Mouse (Mus musculus): ENCODE measurements around the gene Mrln.

The Mrln gene

DNA sequence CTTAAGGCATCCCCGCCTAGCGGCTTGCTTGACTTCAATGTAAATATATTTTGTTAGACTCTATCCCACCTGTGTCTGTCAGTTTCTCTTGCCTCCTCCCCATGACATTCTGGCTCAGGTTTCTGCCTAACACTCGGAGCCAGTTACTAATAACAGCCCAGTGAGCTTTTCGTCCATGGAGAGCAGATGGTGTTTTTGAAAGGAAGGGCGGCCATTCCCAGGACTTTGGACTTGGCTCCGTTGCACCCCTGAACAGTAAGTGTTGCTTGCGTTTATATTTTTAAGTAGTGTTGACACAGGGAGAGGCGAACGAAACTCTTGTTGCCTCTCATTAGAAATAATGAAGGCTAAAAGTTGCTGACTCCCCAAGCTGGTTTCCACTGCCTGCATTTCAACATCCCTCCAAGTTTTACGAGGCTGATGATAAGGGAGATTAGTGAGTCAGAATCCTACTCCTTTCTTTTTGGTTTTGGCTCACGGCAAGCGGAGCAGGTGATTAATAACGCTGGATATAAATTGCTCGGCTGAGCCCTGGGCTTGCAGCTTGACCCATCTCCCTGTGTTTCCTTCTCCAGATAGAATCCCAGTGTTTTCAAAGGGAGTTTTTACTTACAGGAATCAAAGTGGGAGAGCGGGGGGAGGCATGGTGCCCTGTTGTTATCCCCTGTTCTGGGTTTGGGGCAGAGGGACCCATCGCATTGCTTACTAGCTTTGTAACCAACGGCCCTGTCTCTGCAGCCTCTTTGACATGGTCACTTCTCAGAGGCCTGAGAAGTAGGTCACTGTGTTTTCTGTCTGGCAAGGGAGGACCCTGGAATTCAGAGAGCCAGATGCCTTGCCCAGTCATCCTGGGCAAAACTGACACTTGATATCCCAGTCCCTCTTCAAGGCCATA, at the start of gene Mrln:
Gene Mrln (plus strand): TSS at position 160 of the 895 bp plus-strand sequence.
- DNase-seq (ENCODE audit: low spot score in 2 of 2) = no peak

GRCm38 (mm10) chr10:70156431-70157165, 47.9 kb upstream of the Mrln start:
- peak; percentile 31 to 37 for DNase-seq (ENCODE audit: low spot score in 2 of 2)

- DNase-seq (ENCODE audit: low spot score in 2 of 2) = no peak
Observed at GRCm38 (mm10) chr10:70159651-70160320, 44.7 kb upstream of the Mrln start.

GRCm38 (mm10) chr10:70160811-70161210, 43.7 kb upstream of the Mrln start:
- no peak for DNase-seq (ENCODE audit: low spot score in 2 of 2)

GRCm38 (mm10) chr10:70161504-70161903, 43.0 kb upstream of the Mrln start:
- DNase-seq (ENCODE audit: low spot score in 2 of 2) = no peak

DNA sequence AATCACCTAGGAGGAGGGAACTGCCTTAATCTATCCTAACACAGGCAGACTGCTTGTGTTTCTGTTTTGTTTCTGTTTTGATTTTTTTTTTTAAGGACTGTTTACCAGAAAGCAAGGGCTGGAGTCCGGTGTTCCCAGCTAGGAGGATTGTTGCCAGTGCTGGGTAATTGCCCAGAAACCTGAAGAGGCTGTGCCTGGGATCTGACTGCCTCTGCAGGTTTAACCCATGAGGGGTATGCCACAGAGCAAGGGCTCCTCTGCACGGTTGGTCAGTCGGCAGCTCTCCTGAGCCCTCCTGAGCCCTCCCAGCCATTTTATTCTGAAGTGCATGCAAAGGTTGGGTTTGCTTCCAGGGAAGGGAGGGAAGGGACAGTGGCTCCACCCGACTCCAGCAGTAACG, 40.8 kb upstream of the Mrln start:
- DNase-seq (ENCODE audit: low spot score in 2 of 2) = no peak

DNA sequence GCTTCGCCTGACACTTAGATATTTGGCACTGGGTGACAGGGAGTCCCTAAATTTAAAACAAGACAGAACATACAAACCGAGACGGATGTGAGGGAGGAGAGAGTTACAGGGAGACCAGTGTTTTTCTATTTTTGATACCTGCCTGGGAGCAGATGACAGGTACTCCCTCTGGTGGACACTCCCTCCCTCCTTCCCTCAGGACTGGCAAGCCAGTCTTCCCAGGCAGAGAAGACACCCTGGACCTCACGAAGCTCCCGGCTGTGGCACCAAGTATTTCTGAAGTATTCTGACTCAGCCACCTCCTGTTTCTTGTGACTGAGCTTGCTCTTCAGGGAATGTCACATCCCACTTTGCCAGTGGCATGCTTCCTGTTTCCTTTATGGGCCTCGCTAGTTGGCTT, 38.6 kb upstream of the Mrln start:
- no peak for DNase-seq (ENCODE audit: low spot score in 2 of 2)

GRCm38 (mm10) chr10:70166427-70166826, 38.0 kb upstream of the Mrln start:
- DNase-seq (ENCODE audit: low spot score in 2 of 2) = no peak

DNA sequence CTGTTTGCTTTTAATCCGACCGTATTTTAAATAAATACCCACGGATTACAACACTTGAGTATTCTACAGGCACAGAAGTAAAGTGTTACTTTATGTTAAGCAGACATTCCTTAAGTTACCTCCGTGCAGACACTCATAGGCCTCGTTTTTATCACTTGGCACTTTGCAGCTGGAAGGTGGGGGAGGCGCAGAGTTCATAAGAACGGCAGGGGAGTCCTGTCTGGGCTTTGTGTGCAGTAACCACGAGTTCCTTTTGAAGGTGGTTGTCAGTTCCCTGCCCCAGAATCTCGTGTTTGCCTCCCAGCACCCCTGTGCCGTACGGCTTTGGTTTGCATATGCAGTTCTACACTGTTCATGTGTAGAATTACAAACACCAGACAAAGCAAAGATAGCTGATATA, 36.8 kb upstream of the Mrln start:
- DNase-seq (ENCODE audit: low spot score in 2 of 2) = no peak

GRCm38 (mm10) chr10:70168396-70168795, 36.1 kb upstream of the Mrln start:
- no peak for DNase-seq (ENCODE audit: low spot score in 2 of 2)

DNA sequence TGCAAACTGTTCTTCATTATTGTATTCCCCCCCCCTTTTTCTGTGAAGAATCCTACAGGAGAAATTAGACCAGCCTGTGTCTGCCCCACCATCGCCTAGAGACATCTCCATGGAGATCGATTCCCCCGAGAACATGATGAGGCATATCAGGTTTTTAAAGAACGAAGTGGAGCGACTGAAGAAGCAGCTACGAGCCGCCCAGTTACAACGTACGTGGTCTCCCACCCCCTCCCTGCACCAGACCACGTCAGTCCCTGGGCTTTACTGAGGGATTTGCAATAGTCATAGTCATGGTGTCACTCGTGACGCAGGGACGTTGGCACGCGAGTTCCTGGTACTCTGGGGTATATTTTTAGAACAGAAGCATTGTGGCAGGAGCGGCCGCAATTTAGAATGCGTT, 35.4 kb upstream of the Mrln start:
- no peak for DNase-seq (ENCODE audit: low spot score in 2 of 2)

DNA sequence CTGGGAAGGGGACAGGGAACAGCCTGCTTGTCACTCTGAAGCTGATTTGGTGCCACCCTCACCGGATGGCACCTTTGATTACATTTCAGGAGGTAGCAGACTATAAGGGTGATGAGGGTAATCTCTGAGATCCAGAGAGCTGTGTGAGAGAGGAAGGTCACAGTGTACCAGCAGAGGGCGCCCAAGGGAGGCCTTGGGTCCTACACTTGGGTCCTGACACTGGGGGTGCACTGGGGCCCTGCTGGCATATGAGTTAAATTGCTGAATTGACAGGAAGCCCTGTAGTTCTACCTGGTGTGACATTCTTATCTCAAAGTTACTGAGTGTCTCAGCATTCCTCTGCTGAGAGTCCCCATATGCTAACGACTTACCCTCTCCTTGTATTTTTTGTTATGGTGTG, 31.1 kb upstream of the Mrln start:
- DNase-seq (ENCODE audit: low spot score in 2 of 2) = peak; percentile 30 to 57

- DNase-seq (ENCODE audit: low spot score in 2 of 2) = no peak
Observed at GRCm38 (mm10) chr10:70174494-70175190, 29.8 kb upstream of the Mrln start.

GRCm38 (mm10) chr10:70180727-70181126, 23.7 kb upstream of the Mrln start:
- no peak for DNase-seq (ENCODE audit: low spot score in 2 of 2)

GRCm38 (mm10) chr10:70181279-70181972, 23.0 kb upstream of the Mrln start:
- DNase-seq (ENCODE audit: low spot score in 2 of 2) = no peak

DNA sequence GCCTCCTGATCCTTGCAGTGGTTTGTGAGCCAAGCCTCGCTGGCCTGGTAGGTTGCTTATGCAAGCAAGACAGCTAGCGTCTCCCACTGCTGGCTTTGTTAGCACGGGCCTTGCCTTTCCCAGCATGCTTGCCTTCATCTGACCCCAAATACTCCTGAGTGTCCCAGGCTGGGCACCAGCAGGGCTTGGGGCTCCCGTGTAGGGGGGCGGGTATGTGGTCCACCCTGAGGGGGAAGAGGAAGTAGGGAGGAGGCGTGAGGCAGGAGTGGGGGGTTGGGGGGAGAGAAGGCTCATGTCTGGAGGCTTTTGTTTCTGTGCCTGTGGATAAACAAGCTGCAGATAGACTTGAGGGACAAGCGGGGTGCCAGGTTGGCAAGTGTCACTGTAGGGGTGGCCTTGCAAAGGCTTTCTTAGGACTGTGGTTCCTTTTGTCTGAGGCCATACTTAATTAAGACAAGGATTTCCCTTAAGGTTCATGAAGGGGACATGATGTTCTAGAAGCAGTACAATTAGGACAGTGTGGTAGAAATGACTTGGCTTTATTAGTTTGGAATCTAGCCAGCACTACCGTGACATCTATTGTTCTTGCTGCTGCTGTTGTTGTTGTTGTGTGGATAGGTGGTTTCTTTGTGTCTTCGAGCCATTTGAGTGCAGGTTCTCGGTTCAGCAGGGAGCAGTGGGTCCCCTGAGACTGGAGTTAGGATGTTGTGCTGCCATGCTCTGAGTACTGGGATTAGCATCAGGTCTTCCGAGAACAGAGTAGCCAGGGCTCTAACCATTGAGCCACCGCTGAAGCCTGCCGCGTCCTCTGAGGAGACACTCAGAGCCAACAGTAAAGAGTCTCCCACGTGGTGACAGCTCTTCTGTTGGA, 21.0 kb upstream of the Mrln start:
- no peak for DNase-seq (ENCODE audit: low spot score in 2 of 2)

DNA sequence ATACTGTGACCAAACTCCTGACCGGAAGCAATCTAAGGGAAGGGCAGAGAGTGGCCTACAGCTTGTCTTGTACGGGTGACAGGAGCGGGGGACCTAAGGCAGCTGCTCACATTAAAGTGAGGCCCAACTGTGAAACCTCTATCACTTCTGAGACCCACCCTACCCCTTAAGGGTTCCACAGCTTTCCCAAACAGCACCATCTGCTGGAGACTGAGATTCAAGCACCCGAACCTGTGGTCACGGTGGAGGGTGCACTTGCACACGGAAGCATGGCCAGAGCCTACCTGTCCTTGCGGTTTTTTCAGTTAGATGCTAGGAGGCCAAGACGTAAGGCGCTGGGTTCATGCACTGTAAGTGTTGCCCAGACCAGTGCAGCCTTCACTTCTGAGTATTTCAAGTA, 18.3 kb upstream of the Mrln start:
- DNase-seq (ENCODE audit: low spot score in 2 of 2) = peak in 1 of 2 experiments; percentile 28

DNA sequence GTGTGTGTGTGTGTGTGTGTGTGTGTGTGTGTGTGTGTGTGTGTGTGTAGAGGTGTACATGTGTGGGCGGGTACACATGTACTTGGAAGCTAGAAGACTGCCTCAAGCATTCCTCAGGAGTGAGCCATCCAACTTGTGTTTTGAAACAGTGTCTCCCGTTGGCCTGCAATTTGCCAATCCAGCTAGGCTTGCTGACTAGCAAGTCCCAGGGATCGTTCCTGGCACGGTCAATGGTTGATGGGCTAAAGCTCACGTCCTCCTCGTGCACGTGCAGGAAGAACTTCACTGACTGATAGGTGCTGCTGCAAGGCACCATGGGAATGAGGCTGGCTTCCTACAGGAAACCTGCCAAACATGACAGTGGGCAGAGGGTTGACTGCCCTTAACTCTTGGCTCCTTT, 17.9 kb upstream of the Mrln start:
- no peak for DNase-seq (ENCODE audit: low spot score in 2 of 2)

GRCm38 (mm10) chr10:70189864-70190263, 14.6 kb upstream of the Mrln start:
- no peak for DNase-seq (ENCODE audit: low spot score in 2 of 2)

DNA sequence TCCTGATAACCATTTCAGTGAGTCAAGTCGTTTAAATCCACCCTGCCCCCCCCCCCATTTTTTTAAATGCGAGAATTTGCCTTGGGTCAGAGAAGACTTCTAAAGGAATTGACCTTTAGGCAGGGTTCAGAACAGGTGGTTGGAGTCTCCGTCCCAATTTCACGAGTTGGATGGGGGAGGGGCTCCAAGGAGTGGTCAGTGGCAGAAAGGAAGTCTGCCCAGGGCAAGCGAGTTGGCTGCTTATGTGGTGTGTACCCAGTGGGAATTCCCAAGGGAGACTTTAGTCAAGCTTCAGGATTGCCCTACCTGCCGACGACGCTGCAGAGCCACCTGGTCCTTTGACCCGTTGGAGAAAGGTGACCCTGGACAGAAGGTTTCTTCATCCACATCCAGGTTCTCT, 10.2 kb upstream of the Mrln start:
- no peak for DNase-seq (ENCODE audit: low spot score in 2 of 2)

All from spleen, postnatal 14 days (tissue).